Mouse (Mus musculus): ENCODE measurements around the gene Ankrd33b. TPM values are rescaled to one million over a fixed set of nuclear protein-coding genes. Genes with fewer than 3 reads are reported as not detected.
A peak's percentile ranks its signal among the peaks of the same experiment; 100 is the strongest.

The Ankrd33b gene
- polyA plus RNA-seq (2014; fragmentation: Nextera tagmentation; extraction: Ambion mirVana) = 0.64 and 1.2 TPM in 2 replicates

DNA sequence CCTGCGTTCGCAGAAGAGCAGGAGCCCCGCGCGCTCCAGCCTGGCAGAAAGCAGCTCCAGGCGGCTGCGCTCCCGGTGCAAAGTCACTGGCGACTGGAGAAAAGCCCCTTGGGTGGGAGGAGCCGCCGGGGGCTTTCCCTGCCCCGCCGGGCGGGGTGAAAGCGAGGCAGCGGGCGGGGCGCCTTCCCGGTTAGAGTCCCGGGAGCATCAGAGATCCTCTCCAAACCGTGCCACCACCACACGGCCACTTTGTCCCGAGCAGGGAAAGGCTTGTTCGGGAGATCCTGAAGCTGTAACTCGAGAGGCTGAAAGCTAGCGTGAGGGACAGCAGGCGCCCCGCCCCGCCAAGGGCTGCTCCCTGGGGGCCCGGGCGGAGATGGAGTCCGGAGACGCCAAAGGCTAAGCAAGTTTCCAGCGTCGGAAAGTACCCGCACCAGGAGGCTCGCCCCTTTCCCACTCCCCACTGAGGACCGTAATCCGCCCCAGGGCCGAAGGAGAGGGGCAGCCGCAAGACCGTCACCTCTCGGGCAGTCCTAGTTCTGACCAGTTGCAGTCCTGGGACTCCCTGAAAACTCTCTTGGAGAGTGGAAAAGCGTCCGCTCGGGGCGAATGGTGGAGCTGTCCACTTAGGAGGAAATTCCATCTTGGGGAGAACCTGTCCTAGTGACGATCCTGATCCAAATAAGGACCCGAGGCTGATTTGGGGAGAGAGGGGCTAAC is at the start of gene Ankrd33b:
Gene Ankrd33b, minus strand, starts transcription at position 246 of the 720 bp plus-strand sequence.
- H3K27me3 ChIP-seq (replicated peaks; ENCODE audit: control insufficient read depth, insufficient read depth, low read length) = peaks cover 56% of the 10 kb centered on the region
- H3K4me2 ChIP-seq = peak within 1 kb of the TSS; percentile 90
- no peaks in the 10 kb centered on the region; the same call in 1 of the 2 replicates for H3K9me3 ChIP-seq (ENCODE audit: control insufficient read depth, low read length)
- peak; percentile 35; the same call in 1 of the 2 replicates for ATAC-seq (replicated peaks; ENCODE audit: low FRiP score)
- H3K9ac ChIP-seq (ENCODE audit: low read depth, low read length) = peak within 1 kb of the TSS; percentile 26; the same call in 1 of the 2 replicates
- peaks cover 9% of the 10 kb centered on the region for H3K4me1 ChIP-seq (replicated peaks; ENCODE audit: control insufficient read depth, insufficient read depth, low read length)
- 1% methylated on average over 49 of the region's 49 CpGs for WGBS
- peak within 1 kb of the TSS; percentile 61 for H3K4me3 ChIP-seq (ENCODE audit: low read depth, low read length)
- peak; percentile 67 for DNase-seq (ENCODE audit: low spot score)
- H3K36me3 ChIP-seq (ENCODE audit: control insufficient read depth, insufficient read depth, low read length) = no peaks in the 10 kb centered on the region
- H3K27ac ChIP-seq (ENCODE audit: low read depth, low read length) = no peak within 1 kb of the TSS

- no peak for DNase-seq (ENCODE audit: low spot score)
- Histone ChIP-seq H3K4me1 (replicated peaks; ENCODE audit: control insufficient read depth, insufficient read depth, low read length) (peaks cover 4% of the 10 kb centered on the region), H3K9me3 (ENCODE audit: control insufficient read depth, low read length) (no peaks in the 10 kb centered on the region), H3K9ac (ENCODE audit: low read depth, low read length) (no peak overlapping the region), H3K4me3 (ENCODE audit: low read depth, low read length) (no peak overlapping the region), H3K27me3 (replicated peaks; ENCODE audit: control insufficient read depth, insufficient read depth, low read length) (no peaks in the 10 kb centered on the region), H3K27ac (ENCODE audit: low read depth, low read length) (no peak overlapping the region), H3K36me3 (ENCODE audit: control insufficient read depth, insufficient read depth, low read length) (no peaks in the 10 kb centered on the region), H3K4me2 (no peak overlapping the region)
- no peak for ATAC-seq (replicated peaks; ENCODE audit: low FRiP score)
- 35% methylated on average over 4 of the region's 4 CpGs for WGBS
Measured at GRCm38 (mm10) chr15:31415181-31415580, 47.7 kb upstream of the Ankrd33b start.

DNA sequence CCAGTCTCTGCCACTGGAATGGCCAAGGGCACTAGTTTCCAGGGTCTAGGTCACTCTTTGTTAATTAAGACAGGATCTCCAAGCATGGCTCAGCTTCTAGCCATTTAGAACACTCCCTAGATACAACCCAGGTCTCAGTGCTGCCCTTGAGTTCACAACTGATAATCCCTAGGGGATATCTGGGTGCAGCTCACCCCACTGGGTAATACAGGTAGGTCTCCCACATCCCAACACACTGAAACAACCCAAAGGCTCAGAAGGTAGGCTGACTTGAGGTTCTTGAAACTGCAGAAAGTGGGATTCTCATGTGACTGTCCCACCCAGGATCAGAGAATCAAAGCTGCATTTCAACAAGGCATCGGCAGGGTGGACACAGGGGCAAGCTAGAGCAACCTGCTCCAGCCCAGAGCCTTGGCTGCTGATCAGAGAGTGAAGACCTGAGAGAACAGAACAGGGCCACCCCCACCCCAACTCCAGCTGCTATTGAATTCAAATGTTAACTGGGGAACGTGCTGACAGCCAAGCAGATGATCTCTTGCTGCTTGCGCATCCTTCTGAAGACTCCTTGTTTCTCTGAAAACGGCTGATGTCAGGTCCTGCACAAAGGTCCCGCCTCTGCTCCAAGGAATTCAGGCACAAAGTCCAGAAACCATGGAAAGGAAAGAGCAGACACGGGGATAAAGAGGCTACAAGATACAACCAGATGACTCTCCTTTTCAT is 46.8 kb upstream of the Ankrd33b start:
- H3K27me3 ChIP-seq (replicated peaks; ENCODE audit: control insufficient read depth, insufficient read depth, low read length) = no peaks in the 10 kb centered on the region
- no peaks in the 10 kb centered on the region for H3K9me3 ChIP-seq (ENCODE audit: control insufficient read depth, low read length)
- H3K4me3 ChIP-seq (ENCODE audit: low read depth, low read length) = no peak overlapping the region
- no peak overlapping the region for H3K9ac ChIP-seq (ENCODE audit: low read depth, low read length)
- no peaks in the 10 kb centered on the region for H3K36me3 ChIP-seq (ENCODE audit: control insufficient read depth, insufficient read depth, low read length)
- 62% methylated on average over 6 of the region's 6 CpGs for WGBS
- H3K4me2 ChIP-seq = no peak overlapping the region
- peaks cover 4% of the 10 kb centered on the region for H3K4me1 ChIP-seq (replicated peaks; ENCODE audit: control insufficient read depth, insufficient read depth, low read length)
- H3K27ac ChIP-seq (ENCODE audit: low read depth, low read length) = no peak overlapping the region
- DNase-seq (ENCODE audit: low spot score) (no peak), ATAC-seq (replicated peaks; ENCODE audit: low FRiP score) (no peak)

DNA sequence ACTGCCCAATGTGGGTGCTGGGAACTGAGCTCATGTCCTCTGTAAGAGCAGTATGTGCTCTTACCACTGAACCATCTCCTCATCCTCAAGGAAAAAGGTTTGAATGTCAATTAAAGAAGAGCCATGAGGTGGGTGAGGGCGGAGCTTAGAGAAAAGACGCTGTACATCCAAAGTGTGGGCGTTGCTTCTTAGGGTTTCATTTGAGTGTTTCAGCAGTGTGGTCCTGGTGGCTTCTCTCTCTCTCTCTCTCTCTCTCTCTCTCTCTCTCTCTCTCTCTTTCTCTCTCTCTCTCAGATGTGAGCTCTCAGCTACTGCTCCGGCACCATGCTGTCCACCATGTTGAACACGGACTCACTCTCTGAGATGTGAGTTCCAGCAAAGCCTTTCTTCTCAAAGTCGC is 46.1 kb upstream of the Ankrd33b start:
- ATAC-seq (replicated peaks; ENCODE audit: low FRiP score) (no peak), DNase-seq (ENCODE audit: low spot score) (no peak)
- H3K4me1 ChIP-seq (replicated peaks; ENCODE audit: control insufficient read depth, insufficient read depth, low read length) = peaks cover 4% of the 10 kb centered on the region
- H3K36me3 ChIP-seq (ENCODE audit: control insufficient read depth, insufficient read depth, low read length) = no peaks in the 10 kb centered on the region
- no peaks in the 10 kb centered on the region for H3K27me3 ChIP-seq (replicated peaks; ENCODE audit: control insufficient read depth, insufficient read depth, low read length)
- 84% methylated on average over 6 of the region's 6 CpGs for WGBS
- no peak overlapping the region for H3K27ac ChIP-seq (ENCODE audit: low read depth, low read length)
- H3K4me3 ChIP-seq (ENCODE audit: low read depth, low read length) = no peak overlapping the region
- no peaks in the 10 kb centered on the region for H3K9me3 ChIP-seq (ENCODE audit: control insufficient read depth, low read length)
- H3K9ac ChIP-seq (ENCODE audit: low read depth, low read length) = no peak overlapping the region
- H3K4me2 ChIP-seq = no peak overlapping the region

DNA sequence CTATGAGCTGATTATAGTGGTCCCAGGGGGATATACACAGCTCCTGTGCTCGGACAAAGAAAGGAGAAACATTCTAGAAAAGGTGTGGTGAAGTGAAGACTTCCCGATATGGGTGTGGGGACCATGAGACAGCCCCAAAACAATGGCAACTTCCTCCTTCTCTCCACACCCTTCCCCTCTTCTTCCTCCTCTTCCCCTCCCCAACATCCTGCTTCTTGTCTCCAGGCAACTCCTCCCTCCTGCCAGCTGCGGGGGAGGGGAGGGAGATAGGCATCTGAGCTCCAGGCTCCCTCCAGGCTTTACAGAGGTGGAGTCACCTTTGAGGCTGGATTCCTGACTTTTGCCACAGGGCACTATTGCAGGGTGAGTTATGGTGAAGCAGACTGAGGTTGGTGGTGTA is 45.4 kb upstream of the Ankrd33b start:
- DNase-seq (ENCODE audit: low spot score) (no peak), ATAC-seq (replicated peaks; ENCODE audit: low FRiP score) (no peak)
- 21% methylated on average over 3 of the region's 3 CpGs for WGBS
- Histone ChIP-seq H3K4me2 (no peak overlapping the region), H3K27ac (ENCODE audit: low read depth, low read length) (no peak overlapping the region), H3K9me3 (ENCODE audit: control insufficient read depth, low read length) (no peaks in the 10 kb centered on the region), H3K27me3 (replicated peaks; ENCODE audit: control insufficient read depth, insufficient read depth, low read length) (no peaks in the 10 kb centered on the region), H3K9ac (ENCODE audit: low read depth, low read length) (no peak overlapping the region), H3K36me3 (ENCODE audit: control insufficient read depth, insufficient read depth, low read length) (no peaks in the 10 kb centered on the region), H3K4me1 (replicated peaks; ENCODE audit: control insufficient read depth, insufficient read depth, low read length) (peaks cover under 1% of the 10 kb centered on the region; the same call in 1 of the 2 replicates), H3K4me3 (ENCODE audit: low read depth, low read length) (no peak overlapping the region)

DNA sequence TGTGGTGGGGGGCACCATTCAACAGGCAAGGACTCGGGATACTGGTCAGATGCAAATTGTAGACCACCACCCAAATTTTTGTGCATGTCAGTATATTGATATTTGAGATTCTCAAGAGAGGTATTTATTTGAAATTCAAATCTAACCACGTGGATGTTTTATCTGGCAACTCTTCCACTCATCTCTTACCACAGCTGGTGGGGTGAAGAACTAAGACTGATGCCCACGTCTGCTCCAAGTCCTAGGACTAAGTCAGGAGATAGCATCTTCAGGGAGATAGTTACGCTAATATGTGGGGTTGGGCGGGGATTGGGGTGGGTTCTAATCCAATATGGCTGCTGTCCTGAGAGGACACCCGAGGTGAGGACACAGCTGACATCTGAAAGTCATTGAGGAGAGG is 44.9 kb upstream of the Ankrd33b start:
- ATAC-seq (replicated peaks; ENCODE audit: low FRiP score) = no peak
- H3K27ac ChIP-seq (ENCODE audit: low read depth, low read length) = no peak overlapping the region
- no peaks in the 10 kb centered on the region for H3K27me3 ChIP-seq (replicated peaks; ENCODE audit: control insufficient read depth, insufficient read depth, low read length)
- H3K36me3 ChIP-seq (ENCODE audit: control insufficient read depth, insufficient read depth, low read length) = no peaks in the 10 kb centered on the region
- H3K4me3 ChIP-seq (ENCODE audit: low read depth, low read length) = no peak overlapping the region
- no peak for DNase-seq (ENCODE audit: low spot score)
- H3K9me3 ChIP-seq (ENCODE audit: control insufficient read depth, low read length) = no peaks in the 10 kb centered on the region
- WGBS = 66% methylated on average over 6 of the region's 6 CpGs
- H3K4me1 ChIP-seq (replicated peaks; ENCODE audit: control insufficient read depth, insufficient read depth, low read length) = no peaks in the 10 kb centered on the region; the same call in 1 of the 2 replicates
- no peak overlapping the region for H3K9ac ChIP-seq (ENCODE audit: low read depth, low read length)
- H3K4me2 ChIP-seq = no peak overlapping the region

DNA sequence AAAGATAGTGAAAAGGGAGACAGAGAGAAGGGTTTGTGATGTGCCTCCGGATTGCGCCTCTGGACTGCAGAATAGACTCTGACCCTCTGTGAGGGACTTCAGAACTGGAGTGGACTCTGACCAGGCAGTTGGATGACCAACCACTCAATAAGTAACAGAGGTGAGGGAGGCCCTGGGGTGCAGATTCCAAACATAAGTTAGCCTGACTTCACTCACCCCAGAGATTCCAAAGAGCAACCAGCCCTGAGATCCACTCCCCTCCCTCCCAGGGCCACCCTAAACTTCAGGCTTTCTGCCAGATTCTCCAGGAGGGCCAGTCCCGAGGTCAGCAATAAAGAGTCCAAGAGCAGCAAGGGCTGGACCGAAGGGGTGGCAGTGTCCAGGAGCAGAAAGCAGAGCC is 40.0 kb upstream of the Ankrd33b start:
- no peaks in the 10 kb centered on the region; the same call in 1 of the 2 replicates for H3K4me1 ChIP-seq (replicated peaks; ENCODE audit: control insufficient read depth, insufficient read depth, low read length)
- DNase-seq (ENCODE audit: low spot score) = no peak
- no peak overlapping the region for H3K4me2 ChIP-seq
- H3K9ac ChIP-seq (ENCODE audit: low read depth, low read length) = no peak overlapping the region
- H3K36me3 ChIP-seq (ENCODE audit: control insufficient read depth, insufficient read depth, low read length) = no peaks in the 10 kb centered on the region
- H3K27me3 ChIP-seq (replicated peaks; ENCODE audit: control insufficient read depth, insufficient read depth, low read length) = no peaks in the 10 kb centered on the region
- 71% methylated on average over 4 of the region's 4 CpGs for WGBS
- no peaks in the 10 kb centered on the region for H3K9me3 ChIP-seq (ENCODE audit: control insufficient read depth, low read length)
- H3K27ac ChIP-seq (ENCODE audit: low read depth, low read length) = no peak overlapping the region
- peak; percentile 49 for ATAC-seq (replicated peaks; ENCODE audit: low FRiP score)
- no peak overlapping the region for H3K4me3 ChIP-seq (ENCODE audit: low read depth, low read length)

- Histone ChIP-seq H3K9me3 (ENCODE audit: control insufficient read depth, low read length) (no peaks in the 10 kb centered on the region), H3K27ac (ENCODE audit: low read depth, low read length) (no peak overlapping the region), H3K4me1 (replicated peaks; ENCODE audit: control insufficient read depth, insufficient read depth, low read length) (no peaks in the 10 kb centered on the region; the same call in 1 of the 2 replicates), H3K9ac (ENCODE audit: low read depth, low read length) (no peak overlapping the region), H3K4me3 (ENCODE audit: low read depth, low read length) (no peak overlapping the region), H3K36me3 (ENCODE audit: control insufficient read depth, insufficient read depth, low read length) (no peaks in the 10 kb centered on the region), H3K4me2 (no peak overlapping the region), H3K27me3 (replicated peaks; ENCODE audit: control insufficient read depth, insufficient read depth, low read length) (no peaks in the 10 kb centered on the region)
- ATAC-seq (replicated peaks; ENCODE audit: low FRiP score) (no peak), DNase-seq (ENCODE audit: low spot score) (no peak)
- 76% methylated on average over 5 of the region's 5 CpGs for WGBS
Measured at GRCm38 (mm10) chr15:31406881-31407280, 39.4 kb upstream of the Ankrd33b start.
